Mouse (Mus musculus) E14TG2a.4 (cell line): ENCODE results near the gene Gpr84.

Experiments
- H3K27me3 ChIP-seq: 2 replicates; pipeline ENCODE4 v1.6.1; 2014; ENCODE audit warnings: low read length, control low read depth; ENCODE audit not compliant: insufficient read depth
- H3K36me3 ChIP-seq: 2 replicates; pipeline ENCODE4 v1.6.1; 2014; ENCODE audit warnings: low read length, control low read depth; ENCODE audit not compliant: insufficient read depth
- H3K4me1 ChIP-seq: replicated peaks from 2 replicates; pipeline ENCODE4 v1.6.1; 2014; ENCODE audit warnings: low read depth, low read length, control low read depth
- H3K4me3 ChIP-seq: replicated peaks from 2 replicates; pipeline ENCODE4 v1.5.1; 2014; ENCODE audit warnings: mild to moderate bottlenecking, low read length
- H3K9me3 ChIP-seq: 2 replicates; pipeline ENCODE4 v1.6.1; 2014; ENCODE audit warnings: low read length, control low read depth
- CTCF ChIP-seq: conservative IDR thresholded peaks from 2 replicates; pipeline ENCODE4 v1.5.1; 2014; ENCODE audit warnings: low read length
- NANOG ChIP-seq: IDR thresholded peaks from 2 replicates; pipeline ENCODE4 v1.6.1; 2014; ENCODE audit warnings: borderline replicate concordance, low read length, mixed read lengths
- POU5F1 ChIP-seq: IDR thresholded peaks from 2 replicates; pipeline ENCODE4 v1.6.1; 2014; ENCODE audit warnings: low read length, borderline replicate concordance

The Gpr84 gene

DNA sequence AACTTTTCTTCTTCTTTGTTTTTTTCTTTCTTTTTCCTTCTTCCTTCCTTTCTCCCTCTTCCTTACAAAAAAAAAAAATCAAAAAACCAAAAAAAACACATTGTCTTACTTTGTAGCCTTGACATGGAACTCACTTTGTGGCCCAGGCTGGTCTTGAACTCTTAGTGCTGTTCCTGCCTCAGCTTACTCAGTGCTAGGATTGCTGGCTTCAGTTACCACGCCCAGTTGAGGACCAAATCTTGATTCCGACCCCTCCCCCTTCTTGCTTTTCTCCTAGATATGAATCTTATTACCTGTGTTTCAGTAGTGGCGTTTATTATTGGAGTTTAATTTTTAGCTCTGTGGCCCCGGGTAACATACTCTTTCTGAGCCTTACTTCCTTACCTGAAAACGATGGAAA is 51.2 kb downstream of the Gpr84 start:
- no peak overlapping the region for H3K4me3 ChIP-seq
- H3K36me3 ChIP-seq: no peaks in the 10 kb centered on the region
- no peaks in the 10 kb centered on the region for H3K9me3 ChIP-seq
- TF ChIP-seq POU5F1 (no peak), CTCF (no peak), NANOG (no peak)
- peaks cover 15% of the 10 kb centered on the region for H3K27me3 ChIP-seq
- H3K4me1 ChIP-seq: peaks cover 40% of the 10 kb centered on the region
